29 mouse cellular contexts compared by ENCODE assay signal in the genomic region with DNA sequence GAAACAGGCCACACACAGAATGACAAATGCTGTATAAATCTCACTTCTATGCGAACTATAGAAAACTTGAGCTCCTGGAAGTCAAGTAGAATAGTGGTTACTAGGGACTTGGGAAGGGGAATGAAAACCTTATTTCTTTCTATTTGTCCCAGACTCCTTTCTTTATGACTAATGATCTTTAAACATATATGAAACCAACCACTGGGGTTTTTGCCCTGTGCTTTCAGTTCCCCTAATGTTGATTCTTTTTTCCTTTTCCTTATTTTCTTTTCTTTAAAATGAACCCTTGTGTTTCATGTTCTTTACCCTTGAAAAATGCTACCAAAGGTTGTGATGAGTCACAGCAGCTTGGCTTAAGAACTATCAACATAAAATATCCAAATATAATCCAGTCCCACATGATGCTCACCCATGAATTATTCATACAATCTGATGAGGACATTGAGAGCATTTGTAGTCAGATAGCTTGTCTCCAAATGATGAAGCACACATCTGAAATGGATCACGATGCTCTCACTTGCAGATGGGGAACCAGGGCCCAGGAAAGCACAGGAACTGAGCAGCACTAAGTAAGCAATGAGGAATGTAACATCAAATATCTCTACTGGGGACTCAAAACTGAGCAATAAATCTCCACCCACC.
DNase-seq lines count a peak whose midpoint lies in the region; ATAC-seq lines count a peak whose summit lies in the region.
"Had no signal": no experiment of that assay in that cellular context is flagged by ENCODE, and none has a peak within 500 bp of the region (broad histone marks: within the 10 kb centered on the region; RNA-seq: fewer than 3 reads in every experiment).

No protein-coding gene starts in this region.

- 75% methylated on average over 2 of the region's 2 CpGs for WGBS in forebrain, embryonic 14.5 days

- no peaks in the 10 kb centered on the region for H3K36me3 ChIP-seq in forebrain, embryonic 14.5 days (ENCODE audit: control insufficient read depth, insufficient read depth, low read length)
- H3K36me3 ChIP-seq: embryonic facial prominence, embryonic 10.5 days; embryonic facial prominence, embryonic 15.5 days; heart, embryonic 13.5 days; liver, embryonic 15.5 days; lung, embryonic 15.5 days had no signal

- H3K27me3 ChIP-seq in forebrain, embryonic 14.5 days (replicated peaks; ENCODE audit: control insufficient read depth, insufficient read depth, low read length) = no peaks in the 10 kb centered on the region
- H3K27me3 ChIP-seq: embryonic facial prominence, embryonic 15.5 days; forebrain, embryonic 13.5 days; heart, embryonic 13.5 days; liver, embryonic 15.5 days; lung, embryonic 15.5 days had no signal

- no peak for ATAC-seq in forebrain, embryonic 14.5 days
- ATAC-seq: activated CD4-positive, CD25-positive, alpha-beta regulatory T cell, adult 4 months; CD4-positive, CD25-positive, alpha-beta regulatory T cell, adult 4 months; forebrain, embryonic 13.5 days; inflammation-experienced regulatory T-cells, adult 6 months; midbrain, embryonic 16.5 days had no signal

- intact Hi-C loops in left cerebral cortex, postnatal 14 days (cut with DNase I) = no loop called here

- no peaks in the 10 kb centered on the region for H3K9me3 ChIP-seq in forebrain, embryonic 14.5 days (replicated peaks; ENCODE audit: control insufficient read depth, low read length)
- H3K9me3 ChIP-seq: embryonic facial prominence, embryonic 10.5 days; embryonic facial prominence, embryonic 15.5 days; forebrain, embryonic 13.5 days; heart, embryonic 13.5 days; liver, embryonic 15.5 days; lung, embryonic 15.5 days had no signal

- no peak overlapping the region for H3K27ac ChIP-seq in forebrain, embryonic 14.5 days (ENCODE audit: low read depth, low read length)
- H3K27ac ChIP-seq: embryonic facial prominence, embryonic 10.5 days; embryonic facial prominence, embryonic 15.5 days; forebrain, embryonic 13.5 days; heart, embryonic 13.5 days; hindbrain, embryonic 14.5 days; liver, embryonic 15.5 days; lung, embryonic 15.5 days had no signal

- no peaks in the 10 kb centered on the region for H3K4me1 ChIP-seq in forebrain, embryonic 14.5 days (ENCODE audit: control insufficient read depth, insufficient read depth, low read length)
- H3K4me1 ChIP-seq: embryonic facial prominence, embryonic 10.5 days; embryonic facial prominence, embryonic 15.5 days; forebrain, embryonic 13.5 days; heart, embryonic 13.5 days; liver, embryonic 15.5 days; lung, embryonic 15.5 days had no signal

- no peak overlapping the region for H3K4me3 ChIP-seq in forebrain, embryonic 14.5 days (ENCODE audit: low read depth, low read length)
- H3K4me3 ChIP-seq: embryonic facial prominence, embryonic 10.5 days; embryonic facial prominence, embryonic 15.5 days; forebrain, embryonic 13.5 days; heart, embryonic 13.5 days; liver, embryonic 15.5 days; lung, embryonic 15.5 days had no signal

- DNase-seq in frontal cortex, adult 2 months (ENCODE audit: extremely low spot score in 1 of 2, low spot score in 1 of 2) = peak; percentile 14 to 51
- no peak for DNase-seq in frontal cortex, postnatal 10 days (ENCODE audit: low spot score in 2 of 2)
- peak; percentile 37 for DNase-seq in left cerebral cortex, adult 11 months (ENCODE audit: low spot score)
- no peak for DNase-seq in left cerebral cortex, postnatal 14 days (ENCODE audit: low spot score in 2 of 2)
- peak; percentile 66 for DNase-seq in NIH3T3 (ENCODE audit: low read depth)
- peak; percentile 4 for DNase-seq in skeletal muscle tissue, adult 2 months (ENCODE audit: low read depth, low spot score)
- no peak for DNase-seq in lung, adult 18-20 months
- DNase-seq in forebrain, embryonic 14.5 days (ENCODE audit: low spot score) = no peak
- DNase-seq: adrenal gland, adult 8-10 months; cerebellum, adult 8-10 months; cerebellum, postnatal 25 days; gastrocnemius, postnatal 10 days; heart, postnatal 10 days; kidney, adult 11 months; kidney, postnatal 25 days; lung, postnatal 36 days; right cerebral cortex, postnatal 4 days had no signal

- no peak overlapping the region for H3K9ac ChIP-seq in forebrain, embryonic 14.5 days (ENCODE audit: low read length)
- H3K9ac ChIP-seq: embryonic facial prominence, embryonic 15.5 days; forebrain, embryonic 13.5 days; heart, embryonic 13.5 days; hindbrain, embryonic 14.5 days; liver, embryonic 15.5 days; lung, embryonic 15.5 days had no signal

- H3K4me2 ChIP-seq in forebrain, embryonic 14.5 days (ENCODE audit: low read length) = no peak overlapping the region
- H3K4me2 ChIP-seq: embryonic facial prominence, embryonic 15.5 days; forebrain, embryonic 13.5 days; heart, embryonic 13.5 days; hindbrain, embryonic 14.5 days; liver, embryonic 15.5 days; lung, embryonic 15.5 days; midbrain, embryonic 11.5 days had no signal

Comparison
In these comparisons a context has a peak if more than half of its experiments do, and no peak if none do; other contexts are left out.
1. DNase-seq: peak in frontal cortex, adult 2 months (2 of 2), left cerebral cortex, adult 11 months (single experiment), NIH3T3 (single experiment) and skeletal muscle tissue, adult 2 months (single experiment); none in frontal cortex, postnatal 10 days (0 of 2), left cerebral cortex, postnatal 14 days (0 of 2), lung, adult 18-20 months (0 of 2) and forebrain, embryonic 14.5 days (single experiment).